Mouse (Mus musculus) left cerebral cortex, adult 2 months (tissue): ENCODE results near the gene Cox7a2l. TPM values are rescaled to one million over a fixed set of nuclear protein-coding genes. Genes with fewer than 3 reads are reported as not detected.

Experiments used
- DNase-seq, 2 experiments: peaks; one replicate each; pipeline ENCODE4 v3.0.0; 2021 to 2022; ENCODE audit warnings: low spot score in 2 of 2, mixed read lengths in 1 of 2; ENCODE audit errors: extremely low spot score in 1 of 2
- H3K27ac ChIP-seq: fragments of 200-600 bp; 2 replicates; pipeline ENCODE4 v1.8.1; 2022
- H3K4me3 ChIP-seq: fragments of 200-600 bp; 2 replicates; pipeline ENCODE4 v1.8.1; 2022
- CTCF ChIP-seq: fragments of 200-600 bp; IDR thresholded peaks from 2 replicates; pipeline ENCODE4 v1.8.1; 2022; ENCODE audit warnings: antibody characterized with exemption, mild to moderate bottlenecking, moderate library complexity
- intact Hi-C: fragments of 180-260 bp; cut with DNase I; formaldehyde crosslinking; loops from one replicate; pipeline ENCODE4 v1.15.1; 2025
- long read RNA-seq, 2 experiments: library from polyadenylated mRNA; stranded (forward); transcript quantifications; one replicate each; pipeline ENCODE4 v2.0.0; 2021; ENCODE audit warnings: borderline mapping rate in 2 of 2
- total RNA-seq, 2 experiments: library from RNA; stranded (reverse); gene quantifications; 2 replicates each; pipeline ENCODE4 v1.2.3; 2021

Gene Cox7a2l
- total RNA-seq, result 100 to 1,000 TPM; 165 to 169 TPM
- long read RNA-seq, experiment 1, transcript Cox7a2l-201 (3 exons, 1,076 nt), result major isoform, 50 of 55 reads
- long read RNA-seq, experiment 1, partial matches to known transcripts, result 0 of 55 reads
- long read RNA-seq, experiment 1, other reads (novel, unspliced or antisense), result 5 of 55 reads
- long read RNA-seq, experiment 2, transcript Cox7a2l-201 (3 exons, 1,076 nt), result major isoform, 38 of 46 reads
- long read RNA-seq, experiment 2, partial matches to known transcripts, result 4 of 46 reads
- long read RNA-seq, experiment 2, other reads (novel, unspliced or antisense), result 4 of 46 reads

DNA sequence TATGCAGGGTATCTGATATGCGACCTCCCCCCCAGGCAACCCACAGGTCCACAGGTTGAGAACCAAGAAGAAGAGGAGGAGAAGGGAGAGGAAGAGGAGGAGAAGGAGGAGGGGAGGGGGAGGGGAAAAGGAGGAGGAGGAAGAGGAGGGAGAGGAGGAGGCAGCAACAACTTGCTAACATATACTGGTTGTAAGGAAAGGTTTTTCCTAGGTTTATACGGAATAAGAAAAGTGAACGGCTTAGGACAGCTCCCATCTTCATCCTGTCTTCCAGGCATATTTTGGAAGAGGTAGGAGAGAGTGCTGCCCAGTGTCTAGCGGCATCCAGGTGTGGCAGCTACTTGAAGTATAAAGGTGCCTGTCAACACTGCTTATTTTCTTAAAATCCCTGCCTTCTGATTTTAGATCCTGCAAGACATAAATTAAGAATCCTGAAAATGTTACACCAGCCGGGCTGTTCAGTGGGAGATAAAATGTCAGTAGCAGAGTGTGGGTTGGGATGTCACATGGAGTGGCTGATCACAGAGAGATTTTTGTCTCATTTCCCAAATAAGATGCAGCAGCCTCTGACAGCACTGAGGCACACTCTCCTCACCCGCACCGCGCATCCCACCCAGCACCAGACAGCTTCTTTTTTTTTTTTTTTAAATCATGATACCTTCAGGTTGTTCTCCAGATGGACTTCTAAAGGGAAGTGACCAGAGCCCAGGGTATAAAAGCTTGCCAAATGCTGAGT is at the start of gene Cox7a2l:
Gene Cox7a2l, minus strand, starts transcription at position 51 of the 736 bp plus-strand sequence.
- intact Hi-C loops, result loop anchor here (1.0 to 10.0 kb wide), 3 partner anchors 31 to 337 kb away; no protein-coding TSS in a partner anchor
- Histone ChIP-seq H3K4me3 (no peak within 1 kb of the TSS), H3K27ac (peak within 1 kb of the TSS; percentile 59)
- DNase-seq, result peak; percentile 28 to 51
- no peak for TF ChIP-seq CTCF

GRCm38 (mm10) chr17:83565506-83565905 is 48.4 kb upstream of the Cox7a2l start:
- intact Hi-C loops, result no loop called here
- Histone ChIP-seq H3K4me3 (no peak overlapping the region), H3K27ac (no peak overlapping the region)
- TF ChIP-seq CTCF, result no peak
- DNase-seq, result no peak

DNA sequence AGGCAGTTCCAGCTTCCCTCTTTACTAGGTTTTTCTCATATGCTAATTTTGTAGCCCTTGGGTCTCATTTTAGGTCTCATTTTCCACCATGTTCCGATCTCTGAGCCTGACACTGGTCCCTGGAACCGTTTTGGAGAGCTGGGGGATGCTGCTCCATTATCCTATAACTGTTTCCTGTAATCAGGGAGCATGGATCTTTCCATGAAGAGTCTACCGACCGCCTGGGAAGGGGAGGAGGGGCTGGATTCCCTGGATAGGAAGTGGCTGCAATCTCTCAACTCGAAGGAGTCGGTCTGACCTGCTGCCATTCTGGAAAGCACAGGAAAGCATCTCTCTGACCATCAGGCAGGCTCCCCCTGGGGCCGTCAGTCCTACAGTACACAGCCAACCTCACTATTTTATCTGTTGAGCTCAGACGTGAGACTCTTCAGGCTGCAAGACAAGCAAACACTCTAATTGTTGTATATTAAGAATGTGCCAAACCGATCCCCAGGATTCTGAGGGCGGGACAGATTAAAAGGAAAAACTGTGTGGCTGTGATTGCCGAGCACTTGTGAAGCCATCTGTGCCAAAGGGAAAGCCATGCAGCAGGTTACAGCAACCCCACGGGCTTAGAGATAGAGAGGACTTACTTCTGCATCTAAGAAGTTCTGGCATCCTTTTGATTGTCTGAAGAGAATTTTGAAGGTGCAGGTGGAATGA is 47.1 kb upstream of the Cox7a2l start:
- DNase-seq, result no peak
- Histone ChIP-seq H3K27ac (no peak overlapping the region), H3K4me3 (no peak overlapping the region)
- intact Hi-C loops, result no loop called here
- no peak for TF ChIP-seq CTCF

- intact Hi-C loops, result no loop called here
- TF ChIP-seq CTCF, result peak; percentile 60
- H3K4me3 ChIP-seq, result no peak overlapping the region
- no peak for DNase-seq
- H3K27ac ChIP-seq, result no peak overlapping the region
Observed at GRCm38 (mm10) chr17:83563703-83564111, 46.6 kb upstream of the Cox7a2l start.

GRCm38 (mm10) chr17:83562153-83563010 is 45.3 kb upstream of the Cox7a2l start:
- Histone ChIP-seq H3K27ac (no peak overlapping the region), H3K4me3 (no peak overlapping the region)
- no peak for TF ChIP-seq CTCF
- intact Hi-C loops, result no loop called here
- DNase-seq, result no peak

DNA sequence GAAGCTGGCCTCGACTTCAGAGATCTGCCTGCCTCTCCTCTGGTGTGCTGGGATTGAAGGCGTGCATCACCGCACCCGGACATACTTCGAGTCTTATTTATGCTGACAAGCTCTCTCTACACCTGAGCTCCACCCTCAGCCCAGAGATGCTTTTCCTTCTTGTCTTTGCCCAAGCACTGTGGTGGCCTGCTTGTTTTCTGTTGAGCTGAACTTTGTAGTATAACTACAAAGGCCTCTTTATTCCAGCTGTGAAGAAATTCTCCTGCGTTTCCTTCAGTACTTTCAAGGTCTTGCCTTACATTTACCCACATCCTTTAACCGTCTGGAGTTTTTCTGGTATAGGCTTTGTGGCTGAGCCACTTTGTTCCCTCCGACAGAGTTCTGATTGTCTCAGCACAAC is 42.0 kb upstream of the Cox7a2l start:
- H3K27ac ChIP-seq, result no peak overlapping the region
- no peak for TF ChIP-seq CTCF
- DNase-seq, result no peak
- intact Hi-C loops, result no loop called here
- H3K4me3 ChIP-seq, result no peak overlapping the region

DNA sequence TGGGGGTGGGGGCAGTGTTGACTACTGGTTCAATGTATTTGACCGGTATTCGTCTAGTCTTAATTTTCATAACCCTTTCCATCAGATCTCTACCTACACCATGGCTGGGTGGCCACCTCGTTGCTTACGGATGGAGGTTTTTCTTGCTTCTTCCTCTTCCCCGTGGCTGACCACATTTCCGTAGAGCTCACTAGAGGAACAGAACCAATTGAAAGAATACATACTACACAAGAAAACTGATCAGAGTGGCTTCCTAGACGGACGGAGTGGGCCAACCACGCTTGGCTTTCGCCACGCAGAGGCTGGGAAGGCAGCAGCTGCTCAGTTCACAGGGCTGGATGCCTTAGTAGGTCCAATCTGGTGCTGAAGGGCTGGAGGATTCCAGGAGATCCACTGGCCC is 38.7 kb upstream of the Cox7a2l start:
- Histone ChIP-seq H3K27ac (no peak overlapping the region), H3K4me3 (no peak overlapping the region)
- DNase-seq, result no peak
- no peak for TF ChIP-seq CTCF
- intact Hi-C loops, result no loop called here

DNA sequence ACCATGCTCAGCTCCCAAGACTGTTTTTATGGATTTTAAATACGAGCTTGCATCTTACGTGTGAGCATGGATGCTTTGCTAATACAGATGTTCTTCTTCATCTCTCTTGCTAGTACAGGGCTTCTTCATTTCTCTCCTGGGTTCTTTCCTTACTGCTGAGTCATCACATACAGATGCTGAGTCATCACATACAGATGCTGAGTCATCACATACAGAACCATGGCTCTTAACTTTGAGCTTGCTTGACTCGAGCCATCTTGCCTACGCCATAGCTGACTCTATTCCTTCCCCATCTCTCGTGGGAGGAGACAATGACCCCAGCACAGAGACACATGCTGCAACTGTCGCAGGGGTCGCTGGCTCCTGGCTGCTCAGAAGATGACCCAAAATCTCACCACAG is 37.9 kb upstream of the Cox7a2l start:
- intact Hi-C loops, result no loop called here
- no peak for TF ChIP-seq CTCF
- H3K4me3 ChIP-seq, result no peak overlapping the region

DNA sequence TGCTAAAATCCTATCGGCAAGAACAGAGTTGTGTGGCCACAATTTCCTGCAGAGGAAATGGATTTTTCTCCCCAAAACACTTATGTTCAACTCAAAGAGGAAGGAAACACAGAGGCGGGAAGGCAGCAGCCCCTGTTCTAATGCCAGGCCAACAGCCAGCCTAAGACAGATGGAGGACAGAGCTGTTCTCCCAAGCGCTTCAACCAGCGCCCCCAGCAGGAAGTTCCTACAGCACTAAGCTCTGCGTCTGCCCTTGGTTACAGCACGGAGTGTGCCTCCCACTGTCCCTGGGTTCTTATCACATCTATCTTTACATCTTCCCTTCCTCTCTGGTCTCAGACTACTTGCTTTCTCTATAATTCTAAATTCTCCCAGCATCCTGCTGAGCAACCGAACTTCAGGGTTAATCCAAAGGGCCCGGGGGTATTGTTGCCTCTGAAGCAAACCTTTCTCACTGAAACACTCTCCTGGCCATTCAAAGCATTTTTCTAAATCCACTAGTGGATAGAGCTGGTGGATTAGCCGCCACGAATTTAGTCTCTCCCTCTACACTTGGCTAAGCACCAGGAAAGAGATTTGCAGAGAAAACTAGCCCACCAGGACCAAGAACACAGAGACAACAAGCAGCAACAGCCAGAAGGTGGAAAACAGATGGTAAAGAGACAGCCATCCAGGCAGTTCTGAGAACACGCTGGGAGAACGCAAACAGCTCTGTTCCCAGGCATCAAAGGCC is 31.5 kb upstream of the Cox7a2l start:
- peak; percentile 35 for TF ChIP-seq CTCF
- no peak for DNase-seq
- H3K27ac ChIP-seq, result no peak overlapping the region; the same call in 1 of the 2 replicates
- H3K4me3 ChIP-seq, result no peak overlapping the region
- intact Hi-C loops, result loop anchor here (1.0 to 5.0 kb wide), 3 partner anchors 32 to 84 kb away; partner anchors contain the start of gene Cox7a2l

More for the DNA sequence above, 37.9 kb upstream of the Cox7a2l start:
- no peak overlapping the region for H3K27ac ChIP-seq
- no peak for DNase-seq

DNA sequence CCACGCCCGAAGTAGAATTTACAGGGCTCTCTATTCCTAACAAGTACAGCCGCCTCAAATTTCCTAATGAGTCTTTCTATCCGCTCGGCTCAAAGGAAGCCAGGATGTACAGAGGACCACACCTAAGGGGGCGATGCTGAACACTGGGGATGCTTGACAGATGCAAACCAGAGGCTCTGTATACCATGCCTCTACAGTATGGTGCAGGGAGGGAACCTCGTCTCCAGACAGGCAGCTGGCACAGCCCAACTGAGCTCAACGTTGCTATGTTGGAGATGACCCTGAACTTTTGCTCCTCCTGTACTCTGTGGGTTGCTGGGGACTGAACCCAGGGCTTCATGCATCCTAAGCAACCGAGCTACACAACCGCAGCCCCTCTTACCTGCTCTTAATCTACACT is 30.0 kb upstream of the Cox7a2l start:
- H3K27ac ChIP-seq, result no peak overlapping the region
- H3K4me3 ChIP-seq, result no peak overlapping the region
- TF ChIP-seq CTCF, result no peak
- intact Hi-C loops, result loop anchor here (5.0 kb wide), 1 partner anchor 40 kb away; no protein-coding TSS in a partner anchor
- DNase-seq, result no peak
